Mouse (Mus musculus) embryonic facial prominence, embryonic 11.5 days (tissue): ENCODE measurements around the gene Myt1l. TPM values are rescaled to one million over a fixed set of nuclear protein-coding genes. Genes with fewer than 3 reads are reported as not detected.
A peak's percentile ranks its signal among the peaks of the same experiment; 100 is the strongest.

Source experiments
- ATAC-seq: fragments of 200-750 bp; cut with Nextera tagmentation; replicated peaks from 2 replicates; pipeline ENCODE4 v1.8.0; 2017; ENCODE audit warnings: low read depth; ENCODE audit not compliant: insufficient number of reproducible peaks, low FRiP score, low TSS enrichment
- DNase-seq: peaks from one replicate; pipeline ENCODE4 v3.0.0-alpha.2; 2015; ENCODE audit warnings: low spot score
- H3K27ac ChIP-seq: fragments of 300-500 bp; sonication (generic); replicated peaks from 2 replicates; pipeline ENCODE4 v1.5.1; 2014; ENCODE audit warnings: mild to moderate bottlenecking, low read depth, low read length, control low read depth
- H3K27me3 ChIP-seq: fragments of 300-500 bp; sonication (generic); 2 replicates; pipeline ENCODE4 v1.6.1; 2014; ENCODE audit warnings: mild to moderate bottlenecking, low read length, moderate library complexity, mixed read lengths; ENCODE audit not compliant: control insufficient read depth, insufficient read depth
- H3K36me3 ChIP-seq: fragments of 300-500 bp; sonication (generic); replicated peaks from 2 replicates; pipeline ENCODE4 v1.6.1; 2014; ENCODE audit warnings: low read depth, mild to moderate bottlenecking, low read length, moderate library complexity, mixed read lengths; ENCODE audit not compliant: control insufficient read depth, insufficient read depth
- H3K4me1 ChIP-seq: fragments of 300-500 bp; sonication (generic); 2 replicates; pipeline ENCODE4 v1.6.1; 2014; ENCODE audit warnings: low read length, mixed read lengths; ENCODE audit not compliant: control insufficient read depth, insufficient read depth
- H3K4me2 ChIP-seq: fragments of 300-500 bp; sonication (generic); 2 replicates; pipeline ENCODE4 v1.6.1; 2014; ENCODE audit warnings: low read depth, mild to moderate bottlenecking, control low read depth, low read length, moderate library complexity
- H3K4me3 ChIP-seq: fragments of 300-500 bp; sonication (generic); 2 replicates; pipeline ENCODE4 v1.5.1; 2014; ENCODE audit warnings: low read depth, low read length, control low read depth
- H3K9ac ChIP-seq: fragments of 300-500 bp; sonication (generic); replicated peaks from 2 replicates; pipeline ENCODE4 v1.6.1; 2014; ENCODE audit warnings: mild to moderate bottlenecking, control low read depth, low read length
- H3K9me3 ChIP-seq: fragments of 300-500 bp; sonication (generic); replicated peaks from 2 replicates; pipeline ENCODE4 v1.6.1; 2016; ENCODE audit warnings: mild to moderate bottlenecking, low read length, inconsistent platforms, mixed read lengths; ENCODE audit not compliant: control insufficient read depth
- WGBS: fragments of 180-500 bp; shearing (Covaris S2); extraction: QIAGEN DNeasy Blood & Tissue Kit; methylation state at CpG from one replicate; pipeline ENCODE4 v1.1.7; 2014; 5-methylcytosine and 5-hydroxymethylcytosine counted together
- polyA plus RNA-seq: library from polyadenylated mRNA; unstranded; fragments of >200 nt; fragmentation: Nextera tagmentation; extraction: Ambion mirVana; gene quantifications from 2 replicates; pipeline ENCODE4 v1.2.1, GENCODE M21; 2014

The Myt1l gene
- polyA plus RNA-seq, 1 experiment from 2014 or later: 3.0 TPM

DNA sequence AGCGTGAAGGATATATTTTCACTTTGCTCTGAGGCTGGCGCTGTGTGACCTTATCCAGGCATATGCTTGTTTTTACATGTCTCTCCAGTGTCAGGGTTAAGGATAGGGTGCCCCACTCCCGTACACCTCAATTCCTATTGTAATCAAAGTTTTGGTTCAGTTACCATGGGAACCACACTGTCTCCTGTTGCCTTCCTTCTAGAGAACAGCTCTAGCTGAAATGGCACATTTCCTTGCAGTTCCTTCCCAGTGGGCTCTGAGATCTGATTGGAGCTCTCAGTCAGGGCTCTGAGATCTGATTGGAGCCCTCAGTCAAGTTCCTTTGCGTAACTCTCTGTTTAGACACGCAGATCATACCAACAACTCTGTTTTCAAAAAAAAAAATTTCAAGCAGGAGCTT, 93.3 kb downstream of the Myt1l start:
- ATAC-seq: no peak
- WGBS: 78% methylated on average over 5 of the region's 5 CpGs
- H3K4me2 ChIP-seq: no peak overlapping the region

DNA sequence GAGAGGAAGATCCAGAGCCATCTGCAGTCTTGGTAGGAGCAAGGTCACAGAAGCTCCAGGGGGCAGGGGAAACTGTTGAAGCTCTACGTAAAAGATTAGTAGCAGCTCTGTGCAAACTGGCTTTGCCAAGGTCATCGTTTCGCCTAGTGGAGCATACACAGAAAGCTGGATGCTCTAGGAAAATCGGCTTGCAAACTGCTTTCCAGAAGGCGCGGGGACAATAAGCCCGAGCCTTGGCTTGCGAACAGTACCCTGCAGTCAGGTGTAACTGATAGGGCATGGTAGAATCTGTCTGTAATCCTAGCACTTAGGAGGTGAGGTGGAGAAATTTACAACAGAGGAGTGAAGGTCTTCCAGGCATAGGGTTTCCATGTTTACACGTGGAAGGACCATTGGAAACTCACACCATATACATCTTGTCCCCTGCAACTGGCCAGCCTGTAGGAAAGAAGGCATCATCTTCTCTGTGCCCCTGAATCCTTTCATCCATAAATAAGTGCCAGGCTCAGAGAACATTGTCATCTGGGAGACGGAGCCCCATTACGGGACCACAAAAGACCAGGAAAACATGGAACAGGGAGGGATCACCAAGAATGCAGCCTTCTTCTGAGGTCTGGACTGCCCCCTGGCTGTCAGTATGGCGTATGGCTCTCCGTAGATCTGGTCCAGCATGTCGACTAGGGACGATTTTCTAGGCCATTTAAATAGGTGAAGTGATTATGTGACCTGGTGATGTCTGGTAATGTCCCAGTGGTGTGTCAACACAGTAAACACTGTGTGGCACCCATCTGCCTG, 100.0 kb downstream of the Myt1l start:
- ATAC-seq (no peak), DNase-seq (peak; percentile 56)
- no peaks in the 10 kb centered on the region for H3K4me1 ChIP-seq
- H3K27me3 ChIP-seq: no peaks in the 10 kb centered on the region
- no peak overlapping the region for H3K4me3 ChIP-seq
- H3K9ac ChIP-seq: no peak overlapping the region
- H3K4me2 ChIP-seq: no peak overlapping the region
- WGBS: 68% methylated on average over 15 of the region's 15 CpGs
- H3K36me3 ChIP-seq: no peaks in the 10 kb centered on the region
- no peak overlapping the region for H3K27ac ChIP-seq
- H3K9me3 ChIP-seq: no peaks in the 10 kb centered on the region

More for the DNA sequence above, 93.3 kb downstream of the Myt1l start:
- no peaks in the 10 kb centered on the region for H3K27me3 ChIP-seq
- no peaks in the 10 kb centered on the region for H3K4me1 ChIP-seq
- H3K4me3 ChIP-seq: no peak overlapping the region
- no peak overlapping the region for H3K9ac ChIP-seq
- H3K36me3 ChIP-seq: no peaks in the 10 kb centered on the region
- no peak overlapping the region for H3K27ac ChIP-seq
- DNase-seq: no peak
- no peaks in the 10 kb centered on the region for H3K9me3 ChIP-seq

GRCm38 (mm10) chr12:29629875-29630538, 101.8 kb downstream of the Myt1l start:
- no peaks in the 10 kb centered on the region for H3K4me1 ChIP-seq
- H3K27me3 ChIP-seq: no peaks in the 10 kb centered on the region
- H3K9ac ChIP-seq: no peak overlapping the region
- H3K9me3 ChIP-seq: no peaks in the 10 kb centered on the region
- H3K4me2 ChIP-seq: no peak overlapping the region
- no peak overlapping the region for H3K27ac ChIP-seq
- no peak for DNase-seq
- no peak overlapping the region for H3K4me3 ChIP-seq
- 66% methylated on average over 10 of the region's 10 CpGs for WGBS
- H3K36me3 ChIP-seq: no peaks in the 10 kb centered on the region
- no peak for ATAC-seq

DNA sequence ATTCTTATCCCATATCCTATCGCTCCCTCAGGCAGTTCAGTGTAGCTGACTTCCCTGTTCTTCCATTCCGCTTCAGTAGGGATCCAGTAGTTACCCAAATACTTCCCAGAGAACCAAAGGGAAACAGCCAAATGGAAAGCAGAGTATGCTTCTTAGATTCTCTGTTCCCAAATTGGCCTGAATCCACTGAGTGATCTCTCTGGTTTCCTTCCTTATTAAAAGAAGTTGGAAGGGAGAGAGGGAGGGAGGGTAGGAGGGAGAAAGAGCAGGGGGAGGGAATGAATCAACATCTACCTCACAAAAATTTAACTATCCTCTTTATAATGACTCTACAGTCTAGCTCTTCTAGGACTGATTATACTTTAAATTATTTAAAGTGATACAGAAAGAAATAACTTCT, 106.3 kb downstream of the Myt1l start:
- no peak for DNase-seq
- no peak overlapping the region for H3K9ac ChIP-seq
- no peak for ATAC-seq
- H3K9me3 ChIP-seq: no peaks in the 10 kb centered on the region
- H3K4me3 ChIP-seq: no peak overlapping the region
- WGBS: 75% methylated on average over 2 of the region's 2 CpGs
- H3K4me2 ChIP-seq: no peak overlapping the region
- no peaks in the 10 kb centered on the region for H3K36me3 ChIP-seq
- H3K27ac ChIP-seq: no peak overlapping the region
- no peaks in the 10 kb centered on the region for H3K27me3 ChIP-seq
- H3K4me1 ChIP-seq: no peaks in the 10 kb centered on the region

DNA sequence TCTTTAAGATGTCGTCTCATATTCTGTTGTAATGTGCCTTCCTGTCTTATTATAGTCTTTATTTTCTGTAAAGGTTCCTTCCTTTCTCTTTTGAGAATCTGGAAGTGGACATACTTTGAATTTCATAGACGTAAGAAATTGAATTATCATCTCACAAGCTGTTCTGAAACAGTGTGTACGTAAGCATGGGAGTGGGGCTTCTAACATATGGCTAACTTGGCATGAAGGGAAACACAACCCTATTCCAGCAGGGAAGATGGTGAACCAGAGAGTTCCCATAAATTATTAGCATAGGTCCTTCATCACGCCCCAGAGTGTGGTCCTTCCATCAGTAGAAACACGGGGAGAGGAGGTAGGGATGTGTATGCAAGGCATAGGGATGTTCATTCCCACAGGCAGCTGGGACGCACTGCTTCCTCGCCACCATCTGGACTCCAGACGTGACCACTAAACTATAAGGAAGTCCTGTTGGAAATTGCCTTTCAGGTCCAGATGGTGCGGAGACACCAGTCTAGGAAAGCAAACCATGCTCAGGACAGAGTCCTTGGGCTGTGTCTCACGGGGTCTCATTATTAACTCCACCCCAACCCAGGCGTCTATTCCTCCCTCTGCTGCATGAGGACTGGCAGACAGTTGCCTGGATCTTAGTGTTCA, 111.5 kb downstream of the Myt1l start:
- DNase-seq: peak; percentile 61
- Histone ChIP-seq H3K9ac (no peak overlapping the region), H3K27me3 (no peaks in the 10 kb centered on the region), H3K27ac (0 out of 2 replicates have a peak overlapping the region, but pooled peaks have one; percentile 20), H3K36me3 (no peaks in the 10 kb centered on the region), H3K9me3 (no peaks in the 10 kb centered on the region), H3K4me1 (no peaks in the 10 kb centered on the region; the same call in 1 of the 2 replicates), H3K4me3 (no peak overlapping the region), H3K4me2 (no peak overlapping the region)
- 46% methylated on average over 11 of the region's 11 CpGs for WGBS
- ATAC-seq: peak; percentile 80

DNA sequence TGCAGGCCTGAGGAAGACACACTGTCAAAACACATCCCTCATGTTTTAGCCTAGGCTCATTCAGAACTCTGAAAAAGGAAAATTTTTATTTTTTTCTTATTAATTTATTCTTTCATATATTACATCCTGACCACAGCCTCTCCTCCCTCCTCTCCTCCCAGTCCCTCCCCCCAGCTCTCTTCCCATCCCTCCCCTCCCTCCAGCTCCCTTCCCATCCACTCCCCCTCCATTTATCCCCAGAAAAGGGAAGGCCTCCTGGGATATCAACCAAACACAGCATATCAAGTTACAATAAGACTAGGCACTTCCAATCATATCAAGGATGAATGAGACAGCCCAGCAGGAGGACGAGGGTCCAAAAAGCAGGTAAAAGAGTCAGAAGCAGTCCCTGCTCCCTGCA, 112.0 kb downstream of the Myt1l start:
- no peak overlapping the region for H3K9ac ChIP-seq
- no peaks in the 10 kb centered on the region for H3K27me3 ChIP-seq
- ATAC-seq (peak; percentile 29; the same call in 1 of the 2 replicates), DNase-seq (no peak)
- H3K4me2 ChIP-seq: no peak overlapping the region
- 34% methylated on average over 1 of the region's 1 CpGs for WGBS
- no peaks in the 10 kb centered on the region for H3K36me3 ChIP-seq
- H3K4me1 ChIP-seq: no peaks in the 10 kb centered on the region; the same call in 1 of the 2 replicates
- H3K9me3 ChIP-seq: no peaks in the 10 kb centered on the region
- H3K4me3 ChIP-seq: no peak overlapping the region
- 0 out of 2 replicates have a peak overlapping the region, but pooled peaks have one; percentile 20 for H3K27ac ChIP-seq

DNA sequence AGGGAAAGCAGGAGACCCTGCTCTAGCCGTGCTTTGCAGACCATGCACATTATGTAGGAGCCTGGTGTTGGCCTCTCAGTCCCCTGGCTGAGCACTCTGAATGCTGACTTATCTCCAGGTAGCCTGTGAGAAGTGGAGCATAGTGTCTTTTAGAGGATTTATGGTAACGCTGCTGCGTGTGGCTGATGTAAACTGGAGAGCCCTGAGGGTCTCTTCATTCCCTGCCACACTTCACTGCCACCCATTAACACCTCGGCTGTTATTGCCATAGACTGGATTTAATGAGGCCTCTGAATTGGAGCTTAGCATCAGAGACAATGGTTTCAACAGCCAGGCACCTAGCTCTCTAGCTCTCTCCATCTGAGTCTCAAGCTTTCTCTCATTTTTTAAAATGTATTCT, 114.7 kb downstream of the Myt1l start:
- Histone ChIP-seq H3K36me3 (no peaks in the 10 kb centered on the region), H3K27me3 (no peaks in the 10 kb centered on the region), H3K27ac (no peak overlapping the region), H3K4me1 (no peaks in the 10 kb centered on the region; the same call in 1 of the 2 replicates), H3K4me2 (no peak overlapping the region), H3K9ac (no peak overlapping the region), H3K9me3 (no peaks in the 10 kb centered on the region), H3K4me3 (no peak overlapping the region)
- DNase-seq (no peak), ATAC-seq (no peak)
- 29% methylated on average over 4 of the region's 4 CpGs for WGBS

DNA sequence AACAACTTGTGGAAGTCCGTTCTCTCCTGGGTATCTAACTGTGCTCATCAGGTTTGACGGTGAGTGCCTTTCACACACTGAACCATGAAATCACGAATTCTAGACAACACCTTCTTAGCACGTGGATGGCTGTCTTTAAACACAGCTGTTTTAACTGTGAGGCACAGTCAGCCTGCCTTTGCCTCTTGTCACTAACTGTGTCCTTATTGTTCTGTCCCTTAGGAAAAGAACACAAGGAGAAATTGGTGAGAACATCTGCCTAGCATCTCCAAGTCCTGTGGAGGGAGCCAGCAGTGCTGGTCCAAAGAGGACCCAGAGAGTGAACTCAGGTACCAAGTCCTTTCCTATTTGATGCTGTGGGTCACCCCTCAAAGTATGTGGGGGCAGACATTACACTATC, 115.9 kb downstream of the Myt1l start:
- H3K9me3 ChIP-seq: no peaks in the 10 kb centered on the region
- H3K4me2 ChIP-seq: no peak overlapping the region
- no peak for DNase-seq
- H3K36me3 ChIP-seq: no peaks in the 10 kb centered on the region
- no peak overlapping the region for H3K27ac ChIP-seq
- H3K4me3 ChIP-seq: no peak overlapping the region
- ATAC-seq: no peak
- WGBS: 94% methylated on average over 4 of the region's 4 CpGs
- no peaks in the 10 kb centered on the region; the same call in 1 of the 2 replicates for H3K4me1 ChIP-seq
- no peaks in the 10 kb centered on the region for H3K27me3 ChIP-seq
- H3K9ac ChIP-seq: no peak overlapping the region
